Mouse (Mus musculus): ENCODE results near the gene Dysf. TPM values are rescaled to one million over a fixed set of nuclear protein-coding genes. Genes with fewer than 3 reads are reported as not detected.

The Dysf gene
- polyA plus RNA-seq, 1 experiment = not detected

- no peak for TF ChIP-seq GATA1 (IDR thresholded peaks at IDR 0.05; ENCODE audit: low read length)
Observed at GRCm38 (mm10) chr6:84168571-84168970, 160.2 kb downstream of the Dysf start.

- no peak for TF ChIP-seq GATA1 (IDR thresholded peaks at IDR 0.05; ENCODE audit: low read length)
Observed at GRCm38 (mm10) chr6:84173626-84174025, 165.2 kb downstream of the Dysf start.

GRCm38 (mm10) chr6:84178776-84179405, 170.5 kb downstream of the Dysf start:
- TF ChIP-seq GATA1 (IDR thresholded peaks at IDR 0.05; ENCODE audit: low read length) = no peak

- no peak for TF ChIP-seq GATA1 (IDR thresholded peaks at IDR 0.05; ENCODE audit: low read length)
Observed at GRCm38 (mm10) chr6:84181452-84181851, 173.1 kb downstream of the Dysf start.

- no peak for TF ChIP-seq GATA1 (IDR thresholded peaks at IDR 0.05; ENCODE audit: low read length)
Observed at GRCm38 (mm10) chr6:84191656-84192250, 183.4 kb downstream of the Dysf start.

- no peak for TF ChIP-seq GATA1 (IDR thresholded peaks at IDR 0.05; ENCODE audit: low read length)
Observed at GRCm38 (mm10) chr6:84196511-84196910, 188.1 kb downstream of the Dysf start.

GRCm38 (mm10) chr6:84197811-84198213, 189.4 kb downstream of the Dysf start:
- TF ChIP-seq GATA1 (IDR thresholded peaks at IDR 0.05; ENCODE audit: low read length) = no peak

GRCm38 (mm10) chr6:84201721-84202490, 193.5 kb downstream of the Dysf start:
- no peak for TF ChIP-seq GATA1 (IDR thresholded peaks at IDR 0.05; ENCODE audit: low read length)

GRCm38 (mm10) chr6:84205611-84206010, 197.2 kb downstream of the Dysf start:
- no peak for TF ChIP-seq GATA1 (IDR thresholded peaks at IDR 0.05; ENCODE audit: low read length)

- TF ChIP-seq GATA1 (IDR thresholded peaks at IDR 0.05; ENCODE audit: low read length) = no peak
Observed at GRCm38 (mm10) chr6:84208589-84208988, 200.2 kb downstream of the Dysf start.

GRCm38 (mm10) chr6:84209736-84210434, 201.5 kb downstream of the Dysf start:
- TF ChIP-seq GATA1 (IDR thresholded peaks at IDR 0.05; ENCODE audit: low read length) = no peak

GRCm38 (mm10) chr6:84211473-84211872, 203.1 kb downstream of the Dysf start:
- no peak for TF ChIP-seq GATA1 (IDR thresholded peaks at IDR 0.05; ENCODE audit: low read length)

- no peak for TF ChIP-seq GATA1 (IDR thresholded peaks at IDR 0.05; ENCODE audit: low read length)
Observed at GRCm38 (mm10) chr6:84213101-84213500, 204.7 kb downstream of the Dysf start.

- no peak for TF ChIP-seq GATA1 (IDR thresholded peaks at IDR 0.05; ENCODE audit: low read length)
Observed at GRCm38 (mm10) chr6:84217216-84217933, 209.0 kb downstream of the Dysf start.

GRCm38 (mm10) chr6:84219119-84219518, 210.7 kb downstream of the Dysf start:
- no peak for TF ChIP-seq GATA1 (IDR thresholded peaks at IDR 0.05; ENCODE audit: low read length)
